Mouse (Mus musculus): ENCODE results near the gene Wdsub1. TPM values are rescaled to one million over a fixed set of nuclear protein-coding genes. Genes with fewer than 3 reads are reported as not detected.
"Not testable (repeated sequence)": the region's sequence is repeated elsewhere in the genome, so short reads cannot be mapped to it uniquely, and the experiment has no call there.

Gene Wdsub1
- polyA plus RNA-seq, 1 experiment from 2014 or later, result 9.5 TPM

GRCm38 (mm10) chr2:59852916-59853315, 29.5 kb downstream of the Wdsub1 start:
- Histone ChIP-seq H3K4me2 (ENCODE audit: low read length) (no peak overlapping the region), H3K9ac (replicated peaks; ENCODE audit: low read length) (no peak overlapping the region), H3K4me1 (ENCODE audit: control insufficient read depth, insufficient read depth, low read length) (no peaks in the 10 kb centered on the region), H3K36me3 (ENCODE audit: control insufficient read depth, insufficient read depth, low read length) (no peaks in the 10 kb centered on the region), H3K27me3 (ENCODE audit: control insufficient read depth, insufficient read depth, low read length) (no peaks in the 10 kb centered on the region), H3K9me3 (ENCODE audit: control insufficient read depth, low read length) (no peaks in the 10 kb centered on the region), H3K27ac (replicated peaks; ENCODE audit: low read depth, low read length) (no peak overlapping the region), H3K4me3 (replicated peaks; ENCODE audit: low read depth, low read length) (no peak overlapping the region)
- ATAC-seq (ENCODE audit: low FRiP score, low TSS enrichment) (no peak), DNase-seq (no peak)
- 86% methylated on average over 11 of the region's 11 CpGs for WGBS

- H3K4me2 ChIP-seq (ENCODE audit: low read length); H3K27me3 ChIP-seq (ENCODE audit: control insufficient read depth, insufficient read depth, low read length); H3K9me3 ChIP-seq (ENCODE audit: control insufficient read depth, low read length); ATAC-seq (ENCODE audit: low FRiP score, low TSS enrichment); H3K4me3 ChIP-seq (replicated peaks; ENCODE audit: low read depth, low read length); DNase-seq; H3K4me1 ChIP-seq (ENCODE audit: control insufficient read depth, insufficient read depth, low read length); H3K27ac ChIP-seq (replicated peaks; ENCODE audit: low read depth, low read length); H3K36me3 ChIP-seq (ENCODE audit: control insufficient read depth, insufficient read depth, low read length); H3K9ac ChIP-seq (replicated peaks; ENCODE audit: low read length): not testable (repeated sequence)
- 84% methylated on average over 4 of the region's 5 CpGs for WGBS
Observed at GRCm38 (mm10) chr2:59851885-59852284, 30.5 kb downstream of the Wdsub1 start.

- WGBS, result 91% methylated on average over 6 of the region's 6 CpGs
Observed at GRCm38 (mm10) chr2:59843848-59844247, 38.5 kb downstream of the Wdsub1 start.

GRCm38 (mm10) chr2:59843156-59843555, 39.2 kb downstream of the Wdsub1 start:
- no peak for ATAC-seq (ENCODE audit: low FRiP score, low TSS enrichment)

More at GRCm38 (mm10) chr2:59843848-59844247, 38.5 kb downstream of the Wdsub1 start:
- Histone ChIP-seq H3K4me2 (ENCODE audit: low read length) (no peak overlapping the region), H3K27ac (replicated peaks; ENCODE audit: low read depth, low read length) (no peak overlapping the region), H3K9ac (replicated peaks; ENCODE audit: low read length) (no peak overlapping the region), H3K36me3 (ENCODE audit: control insufficient read depth, insufficient read depth, low read length) (no peaks in the 10 kb centered on the region), H3K27me3 (ENCODE audit: control insufficient read depth, insufficient read depth, low read length) (no peaks in the 10 kb centered on the region), H3K9me3 (ENCODE audit: control insufficient read depth, low read length) (no peaks in the 10 kb centered on the region), H3K4me1 (ENCODE audit: control insufficient read depth, insufficient read depth, low read length) (peaks cover 22% of the 10 kb centered on the region), H3K4me3 (replicated peaks; ENCODE audit: low read depth, low read length) (no peak overlapping the region)
- DNase-seq (no peak), ATAC-seq (ENCODE audit: low FRiP score, low TSS enrichment) (no peak)

GRCm38 (mm10) chr2:59842556-59843008, 39.8 kb downstream of the Wdsub1 start:
- no peak for DNase-seq
- no peak overlapping the region for H3K9ac ChIP-seq (replicated peaks; ENCODE audit: low read length)
- no peak overlapping the region for H3K4me2 ChIP-seq (ENCODE audit: low read length)
- H3K27ac ChIP-seq (replicated peaks; ENCODE audit: low read depth, low read length), result no peak overlapping the region
- H3K27me3 ChIP-seq (ENCODE audit: control insufficient read depth, insufficient read depth, low read length), result no peaks in the 10 kb centered on the region
- no peaks in the 10 kb centered on the region for H3K9me3 ChIP-seq (ENCODE audit: control insufficient read depth, low read length)
- no peaks in the 10 kb centered on the region for H3K36me3 ChIP-seq (ENCODE audit: control insufficient read depth, insufficient read depth, low read length)
- H3K4me3 ChIP-seq (replicated peaks; ENCODE audit: low read depth, low read length), result no peak overlapping the region
- WGBS, result 74% methylated on average over 6 of the region's 6 CpGs
- H3K4me1 ChIP-seq (ENCODE audit: control insufficient read depth, insufficient read depth, low read length), result peaks cover 22% of the 10 kb centered on the region
- no peak for ATAC-seq (ENCODE audit: low FRiP score, low TSS enrichment)

More at GRCm38 (mm10) chr2:59843156-59843555, 39.2 kb downstream of the Wdsub1 start:
- H3K4me2 ChIP-seq (ENCODE audit: low read length), result no peak overlapping the region
- H3K4me1 ChIP-seq (ENCODE audit: control insufficient read depth, insufficient read depth, low read length), result peaks cover 22% of the 10 kb centered on the region
- no peak overlapping the region for H3K4me3 ChIP-seq (replicated peaks; ENCODE audit: low read depth, low read length)
- no peak for DNase-seq
- no peaks in the 10 kb centered on the region for H3K36me3 ChIP-seq (ENCODE audit: control insufficient read depth, insufficient read depth, low read length)
- H3K27me3 ChIP-seq (ENCODE audit: control insufficient read depth, insufficient read depth, low read length), result no peaks in the 10 kb centered on the region
- H3K27ac ChIP-seq (replicated peaks; ENCODE audit: low read depth, low read length), result no peak overlapping the region
- no peak overlapping the region for H3K9ac ChIP-seq (replicated peaks; ENCODE audit: low read length)
- no peaks in the 10 kb centered on the region for H3K9me3 ChIP-seq (ENCODE audit: control insufficient read depth, low read length)
- 80% methylated on average over 21 of the region's 21 CpGs for WGBS

- 72% methylated on average over 11 of the region's 11 CpGs for WGBS
- H3K4me2 ChIP-seq (ENCODE audit: low read length), result no peak overlapping the region
- no peaks in the 10 kb centered on the region for H3K9me3 ChIP-seq (ENCODE audit: control insufficient read depth, low read length)
- no peaks in the 10 kb centered on the region for H3K27me3 ChIP-seq (ENCODE audit: control insufficient read depth, insufficient read depth, low read length)
- ATAC-seq (ENCODE audit: low FRiP score, low TSS enrichment) (no peak), DNase-seq (no peak)
- no peaks in the 10 kb centered on the region for H3K36me3 ChIP-seq (ENCODE audit: control insufficient read depth, insufficient read depth, low read length)
- H3K4me3 ChIP-seq (replicated peaks; ENCODE audit: low read depth, low read length), result no peak overlapping the region
- peaks cover 22% of the 10 kb centered on the region for H3K4me1 ChIP-seq (ENCODE audit: control insufficient read depth, insufficient read depth, low read length)
- no peak overlapping the region for H3K27ac ChIP-seq (replicated peaks; ENCODE audit: low read depth, low read length)
- no peak overlapping the region for H3K9ac ChIP-seq (replicated peaks; ENCODE audit: low read length)
Observed at GRCm38 (mm10) chr2:59841944-59842343, 40.4 kb downstream of the Wdsub1 start.

GRCm38 (mm10) chr2:59841189-59841939, 41.0 kb downstream of the Wdsub1 start:
- Histone ChIP-seq H3K27ac (replicated peaks; ENCODE audit: low read depth, low read length) (peak overlapping the region; percentile 68), H3K4me1 (ENCODE audit: control insufficient read depth, insufficient read depth, low read length) (peaks cover 22% of the 10 kb centered on the region), H3K4me2 (ENCODE audit: low read length) (no peak overlapping the region), H3K9me3 (ENCODE audit: control insufficient read depth, low read length) (no peaks in the 10 kb centered on the region), H3K9ac (replicated peaks; ENCODE audit: low read length) (no peak overlapping the region), H3K27me3 (ENCODE audit: control insufficient read depth, insufficient read depth, low read length) (no peaks in the 10 kb centered on the region), H3K4me3 (replicated peaks; ENCODE audit: low read depth, low read length) (no peak overlapping the region), H3K36me3 (ENCODE audit: control insufficient read depth, insufficient read depth, low read length) (no peaks in the 10 kb centered on the region)
- no peak for ATAC-seq (ENCODE audit: low FRiP score, low TSS enrichment)
- WGBS, result 63% methylated on average over 12 of the region's 12 CpGs
- DNase-seq, result no peak

GRCm38 (mm10) chr2:59840191-59840590, 42.2 kb downstream of the Wdsub1 start:
- peak overlapping the region; percentile 49 for H3K27ac ChIP-seq (replicated peaks; ENCODE audit: low read depth, low read length)
- ATAC-seq (ENCODE audit: low FRiP score, low TSS enrichment) (no peak), DNase-seq (peak; percentile 61)
- peaks cover 22% of the 10 kb centered on the region for H3K4me1 ChIP-seq (ENCODE audit: control insufficient read depth, insufficient read depth, low read length)
- no peak overlapping the region for H3K4me2 ChIP-seq (ENCODE audit: low read length)
- no peaks in the 10 kb centered on the region for H3K27me3 ChIP-seq (ENCODE audit: control insufficient read depth, insufficient read depth, low read length)
- no peaks in the 10 kb centered on the region for H3K36me3 ChIP-seq (ENCODE audit: control insufficient read depth, insufficient read depth, low read length)
- WGBS, result 23% methylated on average over 4 of the region's 4 CpGs
- H3K4me3 ChIP-seq (replicated peaks; ENCODE audit: low read depth, low read length), result no peak overlapping the region
- no peak overlapping the region for H3K9ac ChIP-seq (replicated peaks; ENCODE audit: low read length)
- no peaks in the 10 kb centered on the region for H3K9me3 ChIP-seq (ENCODE audit: control insufficient read depth, low read length)

- Histone ChIP-seq H3K9ac (replicated peaks; ENCODE audit: low read length) (no peak overlapping the region), H3K4me3 (replicated peaks; ENCODE audit: low read depth, low read length) (no peak overlapping the region), H3K36me3 (ENCODE audit: control insufficient read depth, insufficient read depth, low read length) (no peaks in the 10 kb centered on the region), H3K4me2 (ENCODE audit: low read length) (no peak overlapping the region), H3K27ac (replicated peaks; ENCODE audit: low read depth, low read length) (peak overlapping the region; percentile 49), H3K9me3 (ENCODE audit: control insufficient read depth, low read length) (no peaks in the 10 kb centered on the region), H3K4me1 (ENCODE audit: control insufficient read depth, insufficient read depth, low read length) (peaks cover 22% of the 10 kb centered on the region), H3K27me3 (ENCODE audit: control insufficient read depth, insufficient read depth, low read length) (no peaks in the 10 kb centered on the region)
- 76% methylated on average over 2 of the region's 2 CpGs for WGBS
- DNase-seq (no peak), ATAC-seq (ENCODE audit: low FRiP score, low TSS enrichment) (no peak)
Observed at GRCm38 (mm10) chr2:59839755-59840154, 42.6 kb downstream of the Wdsub1 start.
